Mouse (Mus musculus) liver, postnatal 0 days (tissue): ENCODE data around the gene Ptf1a. TPM values are rescaled to one million over a fixed set of nuclear protein-coding genes. Genes with fewer than 3 reads are reported as not detected.
A peak's percentile ranks its signal among the peaks of the same experiment; 100 is the strongest.

Experiments
- ATAC-seq: fragments of 200-750 bp; cut with Nextera tagmentation; 2 replicates; pipeline ENCODE4 v1.8.0; 2017; ENCODE audit warnings: mild to moderate bottlenecking, moderate library complexity
- DNase-seq: peaks from one replicate; pipeline ENCODE4 v3.0.0-alpha.2; 2016
- H3K27ac ChIP-seq: fragments of 300-500 bp; sonication (generic); 2 replicates; pipeline ENCODE4 v1.5.1; 2014; ENCODE audit warnings: antibody characterized with exemption, moderate library complexity, mild to moderate bottlenecking, low read depth
- H3K27me3 ChIP-seq: fragments of 300-500 bp; sonication (generic); 2 replicates; pipeline ENCODE4 v1.6.1; 2014; ENCODE audit warnings: low read length, control low read depth, mixed read lengths; ENCODE audit not compliant: insufficient read depth
- H3K36me3 ChIP-seq: fragments of 300-500 bp; sonication (generic); replicated peaks from 2 replicates; pipeline ENCODE4 v1.6.1; 2014; ENCODE audit warnings: mild to moderate bottlenecking, control low read depth, low read length, moderate library complexity, mixed read lengths; ENCODE audit not compliant: insufficient read depth
- H3K4me1 ChIP-seq: fragments of 300-500 bp; sonication (generic); 2 replicates; pipeline ENCODE4 v1.6.1; 2014; ENCODE audit warnings: antibody characterized with exemption, mild to moderate bottlenecking, control low read depth; ENCODE audit not compliant: insufficient read depth
- H3K4me2 ChIP-seq: fragments of 300-500 bp; sonication (generic); 2 replicates; pipeline ENCODE4 v1.6.1; 2014; ENCODE audit warnings: low read depth, mild to moderate bottlenecking, low read length, moderate library complexity, mixed read lengths
- H3K4me3 ChIP-seq: fragments of 300-500 bp; sonication (generic); 2 replicates; pipeline ENCODE4 v1.5.1; 2014; ENCODE audit warnings: low read depth, low read length
- H3K9ac ChIP-seq: fragments of 300-500 bp; sonication (generic); replicated peaks from 2 replicates; pipeline ENCODE4 v1.6.1; 2014; ENCODE audit warnings: mild to moderate bottlenecking, moderate library complexity
- H3K9me3 ChIP-seq: fragments of 300-500 bp; sonication (generic); 2 replicates; pipeline ENCODE4 v1.6.1; 2016; ENCODE audit warnings: mild to moderate bottlenecking, control low read depth, low read length, mixed read lengths
- CTCF ChIP-seq: sonication (generic); IDR thresholded peaks from 2 replicates; pipeline ENCODE4 v1.5.1; 2016; ENCODE audit warnings: antibody characterized with exemption, low read depth
- EP300 ChIP-seq: IDR thresholded peaks from 2 replicates; pipeline ENCODE4 v1.6.1; 2016; ENCODE audit warnings: antibody characterized with exemption, low read depth, mild to moderate bottlenecking
- WGBS: fragments of 180-500 bp; shearing (Covaris S2); extraction: QIAGEN DNeasy Blood & Tissue Kit; methylation state at CpG from one replicate; pipeline ENCODE4 v1.1.7; 2014; ENCODE audit not compliant: insufficient replicate concordance; 5-methylcytosine and 5-hydroxymethylcytosine counted together
- polyA plus RNA-seq: library from polyadenylated mRNA; unstranded; fragments of >200 nt; fragmentation: Nextera tagmentation; extraction: Ambion mirVana; gene quantifications from 2 replicates; pipeline ENCODE4 v1.2.1, GENCODE M21; 2015

Ptf1a gene
- polyA plus RNA-seq, 1 experiment from 2014 or later: not detected

- Histone ChIP-seq H3K9me3 (no peaks in the 10 kb centered on the region), H3K27ac (no peak overlapping the region), H3K9ac (no peak overlapping the region), H3K27me3 (no peaks in the 10 kb centered on the region), H3K4me2 (no peak overlapping the region), H3K4me1 (no peaks in the 10 kb centered on the region), H3K36me3 (no peaks in the 10 kb centered on the region), H3K4me3 (no peak overlapping the region)
- WGBS: 52% methylated on average over 1 of the region's 1 CpGs
- no peak for DNase-seq
- no peak for ATAC-seq
- TF ChIP-seq CTCF: no peak
- no peak for TF ChIP-seq EP300
These were observed 25.6 kb upstream of the Ptf1a start for GRCm38 (mm10) chr2:19419686-19420345.

- no peak overlapping the region for H3K9ac ChIP-seq
- H3K27me3 ChIP-seq: no peaks in the 10 kb centered on the region
- no peaks in the 10 kb centered on the region for H3K9me3 ChIP-seq
- DNase-seq (no peak), ATAC-seq (no peak)
- TF ChIP-seq CTCF (no peak), EP300 (no peak)
- no peaks in the 10 kb centered on the region for H3K4me1 ChIP-seq
- H3K4me2 ChIP-seq: no peak overlapping the region
- H3K36me3 ChIP-seq: no peaks in the 10 kb centered on the region
- no peak overlapping the region for H3K27ac ChIP-seq
- H3K4me3 ChIP-seq: no peak overlapping the region
These were observed 23.2 kb upstream of the Ptf1a start for GRCm38 (mm10) chr2:19422226-19422625.

GRCm38 (mm10) chr2:19423086-19423485 lies 22.4 kb upstream of the Ptf1a start:
- no peaks in the 10 kb centered on the region for H3K36me3 ChIP-seq
- ATAC-seq (no peak), DNase-seq (no peak)
- H3K9ac ChIP-seq: no peak overlapping the region
- H3K9me3 ChIP-seq: no peaks in the 10 kb centered on the region
- no peak overlapping the region for H3K4me3 ChIP-seq
- H3K27me3 ChIP-seq: no peaks in the 10 kb centered on the region
- 73% methylated on average over 6 of the region's 6 CpGs for WGBS
- no peak overlapping the region for H3K27ac ChIP-seq
- no peaks in the 10 kb centered on the region for H3K4me1 ChIP-seq
- TF ChIP-seq CTCF: no peak
- TF ChIP-seq EP300: no peak
- H3K4me2 ChIP-seq: no peak overlapping the region

- Histone ChIP-seq H3K9ac (no peak overlapping the region), H3K4me2 (no peak overlapping the region), H3K36me3 (no peaks in the 10 kb centered on the region), H3K4me1 (no peaks in the 10 kb centered on the region), H3K4me3 (no peak overlapping the region), H3K27ac (no peak overlapping the region), H3K27me3 (peaks cover 42% of the 10 kb centered on the region), H3K9me3 (no peaks in the 10 kb centered on the region)
- ATAC-seq: no peak
- WGBS: 8% methylated on average over 10 of the region's 10 CpGs
- peak; percentile 69 for DNase-seq
- no peak for TF ChIP-seq CTCF
- no peak for TF ChIP-seq EP300
These were observed 16.4 kb upstream of the Ptf1a start for GRCm38 (mm10) chr2:19429031-19429430.

GRCm38 (mm10) chr2:19429691-19430690 lies 15.5 kb upstream of the Ptf1a start:
- Histone ChIP-seq H3K4me2 (no peak overlapping the region), H3K4me1 (no peaks in the 10 kb centered on the region), H3K27me3 (peaks cover 42% of the 10 kb centered on the region), H3K27ac (no peak overlapping the region), H3K36me3 (no peaks in the 10 kb centered on the region), H3K9ac (no peak overlapping the region), H3K4me3 (no peak overlapping the region), H3K9me3 (no peaks in the 10 kb centered on the region)
- no peak for TF ChIP-seq CTCF
- no peak for TF ChIP-seq EP300
- WGBS: 8% methylated on average over 31 of the region's 31 CpGs
- ATAC-seq: no peak
- DNase-seq: no peak

GRCm38 (mm10) chr2:19430746-19431145 lies 14.7 kb upstream of the Ptf1a start:
- Histone ChIP-seq H3K27me3 (peaks cover 43% of the 10 kb centered on the region), H3K36me3 (no peaks in the 10 kb centered on the region), H3K4me1 (no peaks in the 10 kb centered on the region), H3K4me2 (no peak overlapping the region), H3K9ac (no peak overlapping the region), H3K4me3 (no peak overlapping the region), H3K27ac (no peak overlapping the region), H3K9me3 (no peaks in the 10 kb centered on the region)
- DNase-seq: no peak
- no peak for ATAC-seq
- no peak for TF ChIP-seq EP300
- no peak for TF ChIP-seq CTCF
- 3% methylated on average over 33 of the region's 33 CpGs for WGBS
